Mouse (Mus musculus) kidney, adult 2 months (tissue): ENCODE data around the gene Dlk1.

Source experiments
- CTCF ChIP-seq: fragments of 200-500 bp; conservative IDR thresholded peaks from 2 replicates; pipeline ENCODE4 v1.5.1; 2011; ENCODE audit warnings: low read depth, mild to moderate bottlenecking, control low read depth, low read length, moderate library complexity, mixed read lengths; ENCODE audit not compliant: insufficient read depth, insufficient read length
- POLR2A ChIP-seq: fragments of 200-500 bp; IDR thresholded peaks from one replicate; pipeline ENCODE4 v1.6.1; 2011; ENCODE audit warnings: low read depth, low read length, control low read depth

DNA sequence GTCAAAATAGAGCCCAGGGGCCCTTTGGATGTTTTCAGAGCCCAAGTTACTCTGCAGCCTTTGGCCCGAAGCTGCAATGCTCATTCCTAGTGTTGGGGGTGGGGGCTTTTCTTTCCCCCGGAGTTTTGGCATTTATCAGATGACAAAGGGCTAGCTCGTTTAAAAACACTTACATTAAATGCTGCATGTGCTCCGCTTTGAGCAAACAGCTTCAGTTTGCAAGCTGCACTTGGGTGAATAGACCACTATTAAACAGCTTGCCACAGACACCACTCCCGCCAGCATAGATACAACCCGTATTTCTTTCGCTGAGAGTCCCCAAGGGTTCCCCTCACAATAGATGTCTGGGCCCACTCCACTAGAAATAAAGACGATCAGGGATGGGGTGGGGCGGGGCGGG, 6.3 kb downstream of the Dlk1 start:
- TF ChIP-seq CTCF (no peak), POLR2A (no peak)
